Mouse (Mus musculus) thymus, postnatal 36 days (tissue): ENCODE data around the gene Smug1.

ENCODE experiments used
- DNase-seq, 2 experiments: peaks; one replicate each; pipeline ENCODE4 v3.0.0; 2022; ENCODE audit warnings: mixed read lengths in 2 of 2

The Smug1 gene

GRCm38 (mm10) chr15:103176874-103177421 lies 10.1 kb upstream of the Smug1 start:
- DNase-seq, result peak; percentile 84 to 89

- no peak for DNase-seq
Measured at GRCm38 (mm10) chr15:103173251-103173650, 6.4 kb upstream of the Smug1 start.

- DNase-seq, result peak; percentile 43 to 55
Measured at GRCm38 (mm10) chr15:103172537-103172936, 5.6 kb upstream of the Smug1 start.

- no peak for DNase-seq
Measured at GRCm38 (mm10) chr15:103171276-103171675, 4.4 kb upstream of the Smug1 start.

- DNase-seq, result no peak
Measured at GRCm38 (mm10) chr15:103170316-103170679, 3.4 kb upstream of the Smug1 start.

- DNase-seq, result no peak
Measured at GRCm38 (mm10) chr15:103169612-103170315, 2.9 kb upstream of the Smug1 start.

- no peak for DNase-seq
Measured at GRCm38 (mm10) chr15:103168801-103169611, 2.1 kb upstream of the Smug1 start.

- no peak for DNase-seq
Measured at GRCm38 (mm10) chr15:103167786-103168185, 894 bp upstream of the Smug1 start.

- DNase-seq, result no peak
Measured at GRCm38 (mm10) chr15:103165924-103166323, 968 bp downstream of the Smug1 start.

- DNase-seq, result peak; percentile 80
Measured at GRCm38 (mm10) chr15:103165379-103165778, 1.5 kb downstream of the Smug1 start.

GRCm38 (mm10) chr15:103163182-103163919 lies 3.5 kb downstream of the Smug1 start:
- DNase-seq, result peak; percentile 85 to 89

- DNase-seq, result no peak
Measured at GRCm38 (mm10) chr15:103157585-103157984, 9.3 kb downstream of the Smug1 start.

- DNase-seq, result no peak
Measured at GRCm38 (mm10) chr15:103156890-103157289, 10.0 kb downstream of the Smug1 start.

GRCm38 (mm10) chr15:103155366-103156321 lies 11.2 kb downstream of the Smug1 start:
- no peak for DNase-seq

GRCm38 (mm10) chr15:103152890-103153610 lies 13.8 kb downstream of the Smug1 start:
- no peak for DNase-seq

- DNase-seq, result no peak
Measured at GRCm38 (mm10) chr15:103152371-103152770, 14.5 kb downstream of the Smug1 start.

- DNase-seq, result no peak
Measured at GRCm38 (mm10) chr15:103147779-103148178, 19.1 kb downstream of the Smug1 start.

GRCm38 (mm10) chr15:103147422-103147690 lies 19.5 kb downstream of the Smug1 start:
- DNase-seq, result no peak

- DNase-seq, result no peak
Measured at GRCm38 (mm10) chr15:103146627-103147421, 20.1 kb downstream of the Smug1 start.

- no peak for DNase-seq
Measured at GRCm38 (mm10) chr15:103145635-103146299, 21.1 kb downstream of the Smug1 start.
